ENCODE assay signal across 17 mouse cellular contexts in genomic region chr15:80601456-80601855, GRCm38 (mm10). TPM values are rescaled to one million over a fixed set of nuclear protein-coding genes. Genes with fewer than 3 reads are reported as not detected.
"Had no signal": no experiment of that assay in that cellular context is flagged by ENCODE, and none has a peak within 500 bp of the region (broad histone marks: within the 10 kb centered on the region; RNA-seq: fewer than 3 reads in every experiment).

No protein-coding gene starts in this region.

- DNase-seq: kidney, adult 2 months; kidney, postnatal 25 days; layer of hippocampus, adult 9-11 months; layer of hippocampus, postnatal 36 days; lung, adult 18-20 months; right cerebral cortex, adult 18-20 months; right cerebral cortex, postnatal 25 days; thymus, postnatal 14 days had no signal

- H3K4me3 ChIP-seq: limb, embryonic 13.5 days; myocyte; neural tube, embryonic 12.5 days had no signal

- H3K9ac ChIP-seq: limb, embryonic 13.5 days; liver, embryonic 14.5 days; neural tube, embryonic 12.5 days had no signal

- H3K27ac ChIP-seq: limb, embryonic 13.5 days; liver, embryonic 14.5 days; neural tube, embryonic 12.5 days had no signal

- H3K36me3 ChIP-seq: limb, embryonic 13.5 days; neural tube, embryonic 12.5 days had no signal

- H3K27me3 ChIP-seq: limb, embryonic 13.5 days; neural tube, embryonic 12.5 days had no signal

- H3K9me3 ChIP-seq: neural tube, embryonic 12.5 days had no signal

- H3K4me2 ChIP-seq: limb, embryonic 13.5 days; neural tube, embryonic 12.5 days had no signal

RNA-seq across cellular contexts. Expression of gene Grap2, which starts 29.1 kb away (rescaled TPM):
- polyA plus RNA-seq: myocyte had no signal

RNA-seq across cellular contexts. Expression of gene Enthd1, which starts 36.5 kb away (rescaled TPM):
- polyA plus RNA-seq: kidney, adult 2 months; kidney, embryonic 16.5 days; limb, embryonic 13.5 days; liver, adult 2 months; liver, embryonic 14.5 days; lung, embryonic 16.5 days; myocyte; neural tube, embryonic 12.5 days; small intestine, adult 2 months; stomach, embryonic 16.5 days had no signal
